Mouse (Mus musculus) c-Kit-positive CD71-positive TER-119-positive erythroid progenitor cells, embryonic 14.5 days (primary cell): ENCODE measurements at regions not wholly inside any gene's neighbourhood (a gene's known extent, or its start where the extent isn't known, plus 50 kb on each side); places are given as distances from the start of the nearest gene placed in this dataset.

ENCODE experiments used
- DNase-seq: peaks from one replicate; pipeline ENCODE4 v3.0.0-alpha.2; 2013; ENCODE audit warnings: low spot score

DNA sequence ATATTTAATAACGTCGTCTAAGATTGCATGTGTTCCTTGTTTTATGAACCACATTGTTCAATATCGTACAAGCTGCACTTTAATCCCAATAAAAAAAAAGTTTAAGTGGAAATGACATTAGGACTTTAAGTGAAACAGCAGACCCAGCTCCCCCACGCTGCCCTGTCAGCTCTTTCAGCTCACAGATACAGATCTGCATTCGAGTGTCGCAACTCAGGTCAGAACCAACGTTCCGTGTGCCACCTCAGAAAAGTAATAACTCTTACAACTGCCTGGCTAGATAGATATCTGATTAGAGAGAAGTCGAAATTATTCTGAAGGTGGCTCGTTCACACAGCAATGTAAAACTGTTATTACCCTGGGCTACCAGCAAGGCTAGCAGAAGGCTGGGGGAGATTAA lies 364.0 kb upstream of the Dach1 start:
- no peak for DNase-seq

DNA sequence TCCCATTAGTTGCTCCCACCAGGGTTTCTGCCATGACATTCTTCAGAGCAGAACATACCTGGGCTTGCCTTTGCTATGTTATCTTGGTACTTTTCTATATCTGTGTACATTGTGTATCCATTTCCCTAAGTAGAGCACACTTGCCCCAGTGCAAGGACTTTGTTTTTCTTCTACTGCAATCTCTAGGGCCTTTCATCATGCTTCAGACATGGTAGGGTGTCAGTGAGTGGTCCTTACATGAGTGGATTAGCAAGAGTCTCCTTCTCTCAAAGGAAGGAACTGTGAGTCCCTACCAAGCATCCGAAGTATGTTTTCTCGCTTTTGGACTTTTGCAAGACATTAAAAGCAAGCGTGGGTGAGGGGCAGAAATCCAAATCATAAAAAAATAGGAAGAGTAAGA lies 351.4 kb upstream of the Dach1 start:
- no peak for DNase-seq

DNA sequence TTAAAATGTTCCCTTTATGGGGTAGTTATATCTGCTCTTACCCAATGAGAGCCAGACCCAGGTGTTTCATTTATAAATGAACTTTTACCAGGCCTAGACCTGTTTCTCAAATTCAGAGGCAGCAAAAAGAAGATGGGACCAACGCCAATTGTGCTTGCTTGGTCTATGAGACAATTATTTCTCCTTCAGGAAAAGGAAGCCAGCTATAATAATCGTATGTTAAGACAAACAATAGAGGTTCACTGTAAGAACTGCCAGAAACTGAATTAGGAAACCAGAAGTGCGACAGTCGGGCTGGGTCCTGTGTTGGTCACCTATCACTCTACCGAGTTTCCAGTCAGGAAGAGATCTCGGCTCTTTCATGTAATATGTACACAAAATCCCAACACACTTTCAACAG lies 335.8 kb upstream of the Dach1 start:
- DNase-seq = no peak

DNA sequence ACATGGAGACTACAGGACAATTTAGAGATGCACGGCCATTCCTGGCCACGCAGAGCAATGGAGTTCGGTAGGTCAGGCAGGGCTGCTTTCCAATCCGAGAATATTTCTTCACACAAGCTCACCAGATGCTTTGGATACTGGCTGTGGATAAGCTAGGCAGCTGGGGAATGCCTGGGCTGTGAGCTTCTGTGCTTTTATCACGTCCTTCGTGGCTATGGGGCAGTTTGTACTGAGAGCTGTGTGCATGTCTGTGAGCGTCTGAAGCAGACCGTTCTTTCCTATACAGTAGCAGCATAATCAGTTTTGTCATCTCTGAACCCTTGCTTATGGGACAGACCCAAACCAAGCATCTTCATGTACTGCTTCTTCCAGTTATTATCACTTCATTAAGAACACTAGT lies 307.9 kb upstream of the Dach1 start:
- DNase-seq = no peak

DNA sequence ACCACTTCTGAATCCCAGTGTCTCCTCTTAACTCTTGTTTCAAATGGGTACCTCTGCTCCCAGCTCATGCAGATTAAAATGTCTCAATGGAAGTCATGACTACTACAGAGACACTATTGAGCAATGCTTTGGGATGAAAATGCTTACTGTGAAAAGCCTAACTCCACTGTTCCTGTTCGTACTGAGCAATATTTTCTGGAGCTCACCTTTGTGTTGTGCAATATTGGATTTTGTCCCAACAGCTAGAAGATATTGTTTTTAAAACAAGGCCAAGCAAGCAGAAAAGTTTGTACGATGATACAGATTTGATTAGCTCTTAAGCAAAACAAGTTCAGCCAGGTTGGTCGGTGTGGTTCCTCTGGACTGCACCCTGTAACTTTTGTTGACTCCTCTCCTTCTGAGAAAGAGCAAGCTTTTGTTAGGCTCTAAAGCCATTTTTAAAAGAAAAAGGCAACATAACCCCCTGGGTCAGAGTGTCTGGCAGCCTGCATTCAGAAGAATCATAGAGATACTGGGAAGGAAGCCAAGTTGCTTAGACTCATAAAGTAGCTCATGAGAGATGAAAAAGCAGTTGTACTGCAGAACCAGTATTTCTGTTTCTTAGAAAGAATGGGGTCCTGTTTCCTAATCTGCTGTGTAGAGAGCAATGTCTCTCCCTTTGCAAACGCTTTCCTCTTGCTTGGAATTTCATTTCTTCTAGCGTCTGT lies 302.4 kb upstream of the Dach1 start:
- DNase-seq = no peak

DNA sequence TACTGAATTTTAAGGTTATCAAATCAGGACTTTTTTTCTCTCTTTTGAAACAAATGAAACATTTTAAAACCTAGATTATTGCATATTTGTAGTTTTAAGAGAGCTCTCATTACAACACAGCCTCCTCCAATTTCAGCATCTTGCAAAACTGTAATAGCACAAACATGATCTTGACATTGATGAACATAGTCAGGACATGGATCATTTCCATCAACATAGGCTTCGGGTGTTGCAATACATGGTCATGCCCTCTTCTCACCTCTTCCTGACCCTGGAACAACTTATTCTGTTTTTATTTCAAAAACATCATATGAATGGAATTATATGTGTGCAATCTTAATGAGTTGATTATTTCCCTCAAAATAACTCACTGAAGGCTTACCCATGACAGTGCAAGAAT lies 284.9 kb upstream of the Dach1 start:
- DNase-seq = no peak

DNA sequence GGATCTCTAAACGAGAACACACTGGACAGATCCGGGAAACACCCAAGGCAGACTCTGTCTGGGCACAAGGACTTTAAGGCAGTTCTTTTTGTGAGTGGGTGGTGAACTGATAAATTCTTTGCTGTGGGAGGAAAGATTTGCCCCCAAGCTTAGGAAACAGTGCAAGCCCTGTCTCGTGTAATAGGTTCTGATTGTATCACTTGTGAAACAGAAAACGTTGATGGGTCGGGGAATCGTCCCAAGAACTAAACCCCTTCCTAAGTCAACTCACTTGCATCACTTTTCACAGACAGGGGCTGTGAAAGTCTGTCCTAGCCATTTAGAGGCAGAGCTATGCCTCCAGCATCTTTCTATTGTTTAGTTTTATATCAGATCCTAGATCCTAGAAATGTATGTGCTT lies 282.6 kb upstream of the Dach1 start:
- DNase-seq = no peak

DNA sequence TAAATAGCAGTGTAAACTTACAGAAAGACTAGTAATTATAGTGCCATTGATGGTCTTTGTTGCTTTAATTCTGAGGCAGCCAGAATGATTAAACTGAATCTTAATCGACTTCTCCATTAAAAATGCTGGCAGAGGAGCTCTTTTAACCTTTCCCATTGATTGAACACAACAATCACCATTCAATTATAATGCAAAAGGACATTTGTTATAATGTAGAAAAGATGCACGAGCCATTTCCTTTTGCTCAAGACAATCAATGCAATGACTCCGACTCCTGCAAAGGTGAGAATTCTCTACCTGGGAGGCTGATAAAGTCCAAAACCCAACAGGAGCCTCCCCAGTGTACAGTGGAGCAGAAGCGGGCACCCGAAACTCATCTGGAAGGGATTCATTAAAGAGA lies 280.0 kb upstream of the Dach1 start:
- no peak for DNase-seq

DNA sequence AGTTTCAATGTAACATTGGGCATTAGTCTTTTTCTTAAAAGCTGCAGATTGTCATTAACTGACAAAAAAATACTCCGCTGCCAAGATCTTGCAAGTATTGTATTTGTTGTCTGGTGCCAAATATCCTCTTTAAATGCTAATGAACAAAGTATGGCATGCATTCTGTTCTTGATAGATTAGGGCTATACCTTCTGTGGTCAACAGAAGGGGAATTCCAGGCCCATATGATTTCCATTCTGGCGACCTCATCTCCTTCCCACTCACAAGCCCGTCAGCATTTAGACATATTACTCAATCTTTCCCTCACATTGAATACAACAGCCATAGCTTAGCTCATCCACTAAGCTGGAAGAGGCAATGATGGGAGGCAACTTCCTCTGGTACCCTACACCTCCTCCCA lies 272.8 kb upstream of the Dach1 start:
- DNase-seq = no peak

DNA sequence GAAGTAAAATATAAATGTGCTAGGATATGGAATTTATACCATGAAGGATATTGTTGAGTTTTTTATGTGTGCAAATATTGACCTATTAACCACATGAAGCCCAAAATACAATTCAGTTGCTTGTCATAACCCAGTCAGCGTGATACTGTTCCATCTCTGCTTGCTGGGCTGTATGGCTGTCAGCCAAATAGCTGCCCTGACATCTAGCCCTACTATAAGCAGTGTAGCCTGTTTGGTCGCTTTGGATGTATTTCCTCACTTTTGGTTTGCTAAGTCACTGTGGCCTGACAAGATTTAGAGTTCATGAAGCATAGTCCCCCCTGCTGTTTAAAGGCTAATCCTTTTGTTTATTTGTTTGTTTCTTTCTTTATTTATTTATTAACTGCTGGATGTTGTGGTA lies 272.4 kb upstream of the Dach1 start:
- DNase-seq = no peak

DNA sequence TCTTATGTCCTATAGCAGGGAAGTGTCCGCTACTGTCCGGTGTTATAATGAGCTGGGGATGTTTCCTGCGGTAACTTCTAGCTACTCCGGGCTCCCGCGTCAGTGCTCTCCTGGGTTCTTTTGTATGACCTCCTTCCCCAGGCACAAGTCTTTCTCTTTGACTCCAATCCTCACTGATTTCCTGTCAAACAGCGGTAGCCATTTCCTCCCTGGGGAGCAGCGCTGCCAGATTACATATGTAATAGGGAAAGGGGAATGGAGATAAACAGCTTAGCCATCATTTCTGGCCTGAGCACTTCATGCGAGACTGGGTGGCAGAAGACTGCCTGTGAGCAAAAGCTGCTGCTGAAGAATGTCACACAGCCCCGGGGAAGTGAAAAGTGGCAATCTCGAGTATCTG lies 262.4 kb upstream of the Dach1 start:
- DNase-seq = no peak

DNA sequence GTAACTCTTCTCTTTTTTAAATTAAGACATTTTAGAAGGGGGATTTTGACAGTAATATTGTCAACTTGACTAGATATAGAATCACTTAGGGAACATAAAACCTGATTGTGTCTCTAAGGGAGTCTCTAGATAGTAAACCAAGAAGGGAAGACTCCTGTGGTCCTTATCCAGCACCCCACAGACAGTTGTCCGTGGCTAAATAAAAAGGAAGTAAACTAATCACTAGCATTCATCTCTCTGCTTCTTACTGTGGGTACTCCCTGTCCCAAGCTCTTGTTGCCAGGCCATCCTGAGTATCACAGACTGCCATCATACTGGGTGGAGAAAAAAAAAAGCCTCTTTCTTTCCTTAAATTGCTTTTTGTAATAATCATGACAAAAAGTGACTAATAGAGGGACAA lies 248.2 kb upstream of the Dach1 start:
- no peak for DNase-seq

DNA sequence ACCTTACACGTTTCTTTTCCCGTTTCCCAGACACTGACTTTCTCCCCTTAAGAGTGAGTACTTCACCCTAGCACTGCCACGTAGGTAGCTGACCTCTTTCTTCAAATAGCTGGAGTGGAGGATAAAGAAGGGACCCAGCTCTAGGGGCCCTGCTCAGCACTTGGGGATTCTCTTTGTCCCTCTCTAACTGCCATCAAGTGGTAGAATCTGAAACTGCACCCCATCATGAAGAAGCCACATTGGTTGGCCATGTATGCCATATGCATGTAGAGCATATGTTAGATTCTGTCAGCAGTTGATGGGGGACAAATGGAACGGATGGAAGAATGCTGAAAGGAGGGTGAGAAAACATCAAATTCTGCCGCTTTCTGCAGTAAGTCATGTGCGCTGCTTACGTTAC lies 244.6 kb upstream of the Dach1 start:
- DNase-seq = no peak

DNA sequence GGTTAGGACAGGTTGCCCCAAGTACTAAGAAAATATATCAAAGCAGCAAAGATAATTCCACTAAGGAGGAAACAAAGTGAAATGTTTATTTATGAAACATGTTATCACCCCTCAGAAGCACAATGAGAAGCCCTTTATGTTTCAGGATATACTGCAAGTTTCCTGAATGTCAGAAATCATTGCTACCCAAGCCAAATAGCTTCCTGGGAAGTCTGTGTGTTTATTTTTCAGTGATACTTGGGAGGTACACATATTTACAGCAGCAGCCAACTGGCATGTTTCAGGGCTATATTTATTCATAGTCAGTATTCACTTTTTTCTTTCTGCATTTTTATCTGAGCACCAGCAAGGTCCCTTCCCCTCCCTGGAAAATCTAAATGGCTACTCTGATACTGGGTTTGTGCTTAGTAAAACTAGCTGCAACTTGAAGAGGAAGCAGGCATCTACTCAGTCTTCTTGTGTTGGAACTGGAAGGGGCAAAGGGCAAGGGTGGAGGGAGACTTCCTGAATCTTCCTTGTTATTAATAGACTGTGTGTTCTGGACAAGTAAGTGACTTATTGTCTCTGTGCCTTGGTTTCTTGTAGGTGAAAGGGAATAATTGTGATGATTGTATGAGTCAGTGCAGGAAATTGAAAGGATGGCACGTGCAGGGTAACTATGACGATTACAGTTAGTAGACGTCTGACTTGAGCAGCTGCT lies 236.5 kb upstream of the Dach1 start:
- no peak for DNase-seq

DNA sequence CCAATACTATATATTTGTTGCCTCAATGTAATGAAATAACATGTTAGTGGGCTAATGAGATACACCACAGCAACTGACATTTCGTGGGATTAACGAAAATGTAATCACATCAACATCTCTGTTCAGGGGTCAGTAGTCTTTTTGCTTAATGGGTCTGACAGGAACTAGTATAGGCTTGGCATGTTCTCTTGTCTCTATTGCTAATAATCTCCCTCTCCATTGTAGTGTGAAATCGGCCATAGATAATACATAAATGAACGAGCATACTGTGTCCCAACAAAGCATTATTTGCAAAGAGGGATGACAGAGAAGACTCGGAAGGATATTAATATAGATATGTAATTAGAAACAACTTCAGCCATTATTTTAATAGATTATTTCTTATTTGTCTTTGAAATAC lies 234.5 kb upstream of the Dach1 start:
- DNase-seq = no peak

DNA sequence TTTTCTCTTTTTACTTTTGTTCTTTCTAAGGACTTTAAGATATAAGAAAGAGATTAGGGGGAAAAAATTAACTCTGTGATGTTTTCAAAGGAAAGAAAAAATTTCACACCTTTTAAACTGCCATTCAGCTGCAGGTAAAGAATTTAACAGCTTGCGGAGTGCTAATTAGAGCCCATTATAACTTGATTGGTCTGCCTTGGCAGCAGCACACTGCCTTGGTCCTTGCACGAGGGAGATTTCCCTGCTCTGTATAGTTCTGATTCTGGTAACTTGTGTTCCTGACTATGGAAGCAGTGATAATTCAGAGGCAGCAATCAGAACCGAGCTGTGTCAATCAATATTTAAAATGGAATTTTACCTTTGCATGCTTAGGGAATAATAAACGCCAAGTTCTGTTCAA lies 218.3 kb upstream of the Dach1 start:
- no peak for DNase-seq
